Mouse (Mus musculus): Measurements from ENCODE around the gene C1ra. TPM values are rescaled to one million over a fixed set of nuclear protein-coding genes. Genes with fewer than 3 reads are reported as not detected.
"Not testable (repeated sequence)": the region's sequence is repeated elsewhere in the genome, so short reads cannot be mapped to it uniquely, and the experiment has no call there.

The C1ra gene
- total RNA-seq, 2 experiments from 2014 or later, result not detected

DNA sequence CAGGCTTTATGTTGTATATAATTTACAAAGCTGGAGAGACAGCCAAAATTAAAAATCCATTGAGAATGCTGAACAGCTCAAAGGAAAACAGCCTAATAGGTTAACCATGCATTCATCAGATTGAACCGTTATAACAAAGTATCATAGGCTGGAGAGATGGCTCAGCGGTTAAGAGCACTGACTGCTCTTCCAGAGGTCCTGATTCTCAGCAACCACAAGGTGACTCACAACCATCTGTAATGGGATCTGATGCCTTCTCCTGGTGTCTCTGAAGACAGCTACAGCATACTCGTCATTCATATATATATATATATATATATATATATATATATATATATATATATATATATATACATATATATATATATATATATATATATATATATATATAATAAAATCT lies 28.4 kb upstream of the C1ra start:
- not testable (repeated sequence) for ATAC-seq (replicated peaks; ENCODE audit: low FRiP score, low TSS enrichment, poor library complexity, severe bottlenecking)

DNA sequence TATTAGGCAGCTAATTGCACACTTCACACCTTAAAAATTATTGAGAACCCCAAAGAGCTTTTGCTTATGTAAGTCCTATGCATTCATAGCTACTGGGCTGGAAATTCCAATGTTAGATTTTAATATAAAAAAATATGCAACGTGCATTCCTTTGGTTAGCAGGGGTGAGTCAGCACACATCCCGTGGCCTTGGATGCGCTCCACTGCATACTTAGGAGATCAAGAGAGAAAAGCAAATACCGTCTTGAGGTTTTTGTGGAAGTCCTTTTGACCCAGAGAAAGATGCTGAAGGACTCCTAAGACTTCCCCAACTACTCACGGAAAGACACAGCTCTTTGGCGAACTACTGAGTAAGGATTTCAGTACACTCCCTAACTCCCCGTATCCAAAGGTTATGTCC lies 27.4 kb upstream of the C1ra start:
- ATAC-seq (replicated peaks; ENCODE audit: low FRiP score, low TSS enrichment, poor library complexity, severe bottlenecking), result no peak

DNA sequence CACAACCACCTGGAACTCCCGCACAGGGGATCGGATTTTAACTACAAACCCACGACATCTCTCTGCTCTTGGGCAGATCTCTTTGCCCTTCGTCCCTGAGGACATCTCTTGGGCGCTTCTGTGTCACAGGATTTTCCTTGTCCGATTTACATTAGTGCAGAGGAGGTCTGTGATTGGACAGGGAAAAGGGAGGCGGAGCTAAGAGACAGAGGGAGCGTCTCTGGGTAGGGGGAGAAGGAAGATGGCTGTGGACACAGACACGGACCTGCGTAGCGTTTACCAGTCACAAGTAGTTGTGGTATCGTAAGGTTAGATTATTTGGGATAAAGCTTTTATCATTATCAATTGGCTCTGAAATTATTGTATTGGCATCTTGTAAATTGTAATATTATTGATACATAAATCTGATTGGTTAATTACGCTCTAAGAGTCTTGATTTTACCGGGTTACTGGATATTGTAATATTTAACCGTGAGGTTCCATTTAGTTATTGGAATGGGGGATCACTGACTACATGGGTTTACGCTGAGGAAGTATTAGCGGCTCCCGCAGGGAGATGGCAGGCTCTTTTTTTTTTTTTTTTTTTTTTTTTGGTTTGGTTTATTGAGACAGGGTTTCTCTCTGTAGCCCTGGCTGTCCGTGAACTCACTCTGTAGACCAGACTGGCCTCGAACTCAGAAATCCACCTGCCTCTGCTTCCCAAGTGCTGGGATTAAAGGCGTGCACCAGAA lies 26.6 kb upstream of the C1ra start:
- no peak for ATAC-seq (replicated peaks; ENCODE audit: low FRiP score, low TSS enrichment, poor library complexity, severe bottlenecking)

DNA sequence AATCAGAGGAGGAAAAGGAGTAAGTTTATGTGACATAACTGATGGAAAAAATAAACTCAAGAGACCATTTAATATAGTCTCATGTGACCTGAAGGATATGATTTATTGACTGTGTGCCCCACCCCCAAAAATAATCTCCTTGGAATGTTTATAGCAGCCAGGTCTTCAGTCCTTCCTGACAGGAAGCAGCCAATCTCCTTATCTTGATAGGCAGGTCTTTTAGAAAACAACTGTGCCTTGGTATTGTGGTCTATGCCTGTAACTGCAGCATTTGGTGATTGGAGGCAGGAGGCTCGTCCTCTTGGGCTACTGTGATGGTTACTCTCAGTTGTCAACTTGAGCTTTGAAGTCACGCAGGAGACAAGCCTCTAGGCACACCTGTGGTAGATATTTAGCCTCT lies 24.7 kb upstream of the C1ra start:
- ATAC-seq (replicated peaks; ENCODE audit: low FRiP score, low TSS enrichment, poor library complexity, severe bottlenecking), result peak; percentile 68; the same call in 1 of the 2 replicates

DNA sequence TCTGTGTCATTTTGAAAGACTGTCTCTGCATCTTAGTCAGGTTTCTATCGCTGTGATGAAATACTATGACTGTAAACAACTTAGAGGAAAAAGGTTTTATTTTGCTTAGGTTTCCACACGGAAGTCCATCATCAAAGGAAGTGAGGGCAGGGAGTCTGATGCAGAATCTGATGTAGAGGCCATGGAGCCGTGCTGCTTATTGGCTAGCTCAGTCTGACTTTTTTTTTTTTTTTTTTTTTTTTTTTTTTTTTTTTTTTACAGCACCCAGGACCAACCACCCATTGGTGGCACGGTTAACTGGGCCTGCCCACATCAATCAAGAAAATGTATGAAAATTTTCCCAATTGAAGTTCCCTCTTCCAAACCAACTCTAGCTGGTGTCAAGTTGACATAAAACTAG lies 23.3 kb upstream of the C1ra start:
- ATAC-seq (replicated peaks; ENCODE audit: low FRiP score, low TSS enrichment, poor library complexity, severe bottlenecking), result no peak

DNA sequence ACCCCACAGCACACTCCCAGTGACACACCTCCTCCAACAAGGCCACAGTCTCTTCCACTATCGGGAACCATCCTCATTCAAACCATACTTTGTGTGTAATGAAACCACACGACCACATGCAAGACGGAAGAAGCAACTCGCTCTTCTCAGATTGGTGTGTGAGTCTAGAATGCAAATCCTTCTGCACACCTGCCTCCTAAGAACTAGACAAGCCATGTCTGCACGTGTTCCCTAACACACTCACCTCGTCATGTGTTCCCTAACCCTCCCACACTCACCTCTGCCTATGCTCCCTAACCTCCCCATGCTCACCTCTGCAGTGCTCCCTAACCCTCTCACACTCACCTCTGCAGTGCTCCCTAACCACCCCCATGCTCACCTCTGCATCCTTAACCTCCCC lies 20.8 kb upstream of the C1ra start:
- ATAC-seq (replicated peaks; ENCODE audit: low FRiP score, low TSS enrichment, poor library complexity, severe bottlenecking), result no peak

DNA sequence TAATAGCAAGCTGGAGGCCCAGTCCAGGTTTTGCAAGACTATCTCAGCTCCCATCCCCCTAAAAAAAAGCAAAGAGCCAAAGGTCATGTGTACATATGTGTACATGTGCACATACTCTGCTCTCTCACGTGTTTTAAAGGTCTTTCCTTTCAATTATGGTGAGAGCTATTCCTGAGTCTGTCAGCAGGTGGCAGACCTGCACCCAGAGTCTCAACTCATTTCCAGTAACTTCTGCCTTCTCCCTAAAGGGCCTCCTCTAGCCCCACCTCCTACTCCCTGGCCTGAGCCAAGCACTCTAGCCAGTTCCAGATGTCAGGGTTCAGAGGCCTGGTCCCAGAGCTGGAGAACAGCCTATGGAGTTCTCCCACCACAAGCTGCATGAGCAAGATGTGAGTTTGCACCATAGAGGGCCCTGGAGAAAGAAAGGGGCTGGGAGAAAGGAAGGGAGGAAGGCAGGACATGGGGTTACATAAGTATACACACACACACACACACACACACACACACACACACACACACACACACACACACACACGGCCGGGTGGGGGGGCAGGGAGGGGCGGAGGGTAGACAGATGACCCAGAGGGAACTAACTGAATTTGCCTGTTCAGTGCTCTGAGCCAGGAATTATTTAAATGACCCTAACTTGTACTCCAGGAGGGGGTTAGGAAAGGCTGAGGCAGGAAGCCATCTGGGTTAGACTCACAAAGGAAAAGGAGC lies 19.2 kb upstream of the C1ra start, which contains the start of gene C1rl:
TSS of gene C1rl (plus strand) at position 272 of the 720 bp plus-strand sequence.
- ATAC-seq (replicated peaks; ENCODE audit: low FRiP score, low TSS enrichment, poor library complexity, severe bottlenecking), result peak; percentile 92

DNA sequence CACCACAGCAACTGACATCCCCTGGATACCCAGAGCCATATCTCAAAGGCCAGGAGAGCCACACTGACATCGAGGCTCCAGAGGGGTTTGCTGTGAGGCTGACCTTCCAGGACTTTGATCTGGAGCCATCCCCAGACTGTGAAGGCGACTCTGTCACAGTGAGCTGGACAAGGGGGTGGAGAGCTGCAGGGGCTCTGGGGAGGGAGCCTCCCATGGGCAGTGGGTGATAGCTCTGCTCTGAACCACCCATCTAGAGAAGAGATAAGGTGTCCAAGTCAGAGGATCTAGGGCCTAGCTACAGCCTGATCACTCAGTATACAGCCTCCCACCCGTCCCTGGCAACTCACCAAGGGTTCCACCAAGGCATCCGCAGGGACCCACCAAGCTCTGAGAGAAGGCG lies 18.3 kb upstream of the C1ra start:
- ATAC-seq (replicated peaks; ENCODE audit: low FRiP score, low TSS enrichment, poor library complexity, severe bottlenecking), result peak; percentile 49

DNA sequence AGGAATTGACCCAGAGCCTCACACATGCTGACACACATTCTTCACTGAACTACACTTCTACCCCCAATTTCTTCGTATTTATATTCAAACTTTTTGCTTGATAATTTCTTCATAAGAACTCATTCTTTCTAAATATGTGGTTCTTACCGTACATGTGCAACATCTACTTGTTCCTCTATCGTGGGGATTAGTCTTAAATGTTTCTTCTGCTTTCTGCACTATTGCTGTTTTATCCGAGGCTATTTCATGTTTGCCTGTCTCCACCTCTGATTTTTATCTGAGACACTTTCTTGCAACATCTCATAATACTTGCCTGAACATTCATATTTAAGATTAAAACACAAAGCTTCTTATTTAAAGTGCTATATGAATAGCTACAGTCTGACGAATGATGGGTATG lies 16.2 kb upstream of the C1ra start:
- no peak for ATAC-seq (replicated peaks; ENCODE audit: low FRiP score, low TSS enrichment, poor library complexity, severe bottlenecking)

DNA sequence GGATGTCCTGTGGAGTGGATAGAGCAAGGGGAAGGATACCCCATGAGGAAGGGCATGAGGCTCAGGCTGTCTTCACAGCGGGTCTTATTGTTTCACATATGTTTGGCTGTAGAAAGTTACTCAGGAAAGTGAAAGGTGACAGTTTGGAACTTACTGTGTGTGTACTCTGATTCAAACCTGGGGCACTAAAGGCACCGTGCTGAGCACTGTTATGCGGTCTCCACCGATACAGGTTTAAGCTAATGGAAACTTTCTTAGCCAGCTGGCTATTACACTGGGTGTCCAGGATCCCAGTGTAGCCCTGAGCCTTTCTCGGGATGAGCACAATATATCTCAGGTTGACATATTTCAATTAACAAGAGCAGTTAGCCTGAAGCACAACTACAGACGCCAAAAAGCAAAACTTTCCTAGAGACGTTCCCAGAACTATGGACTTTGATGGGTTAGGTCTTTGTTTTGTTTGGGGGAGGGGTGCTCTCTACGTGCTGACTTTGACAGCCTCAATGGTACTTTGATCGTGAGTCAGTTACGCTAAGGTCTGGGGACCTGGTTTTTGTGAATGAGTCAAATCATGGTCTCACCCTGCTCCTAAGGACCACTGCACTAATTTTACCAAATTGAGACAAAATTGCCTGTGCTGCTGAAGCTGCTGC lies 12.2 kb upstream of the C1ra start:
- ATAC-seq (replicated peaks; ENCODE audit: low FRiP score, low TSS enrichment, poor library complexity, severe bottlenecking), result no peak

DNA sequence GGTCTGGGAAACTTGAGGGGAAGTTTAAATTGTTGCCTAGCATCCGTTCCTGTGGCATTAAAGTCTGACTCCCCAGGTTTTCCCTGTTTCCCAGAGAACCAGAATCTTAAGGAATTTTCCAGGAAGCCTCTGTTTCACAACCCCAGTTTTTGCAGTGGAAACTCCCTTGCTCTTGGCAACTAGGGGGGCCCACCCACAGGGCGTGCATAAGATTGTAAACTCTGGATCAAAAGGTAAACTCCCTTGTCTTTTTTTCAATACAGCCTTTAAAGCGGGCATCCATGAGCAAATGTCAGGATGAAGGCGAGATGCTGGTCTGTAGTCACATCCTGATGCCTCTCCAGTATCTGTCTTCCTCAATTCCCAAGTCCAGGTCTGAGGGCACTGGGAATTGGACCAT lies 10.7 kb upstream of the C1ra start:
- no peak for ATAC-seq (replicated peaks; ENCODE audit: low FRiP score, low TSS enrichment, poor library complexity, severe bottlenecking)

DNA sequence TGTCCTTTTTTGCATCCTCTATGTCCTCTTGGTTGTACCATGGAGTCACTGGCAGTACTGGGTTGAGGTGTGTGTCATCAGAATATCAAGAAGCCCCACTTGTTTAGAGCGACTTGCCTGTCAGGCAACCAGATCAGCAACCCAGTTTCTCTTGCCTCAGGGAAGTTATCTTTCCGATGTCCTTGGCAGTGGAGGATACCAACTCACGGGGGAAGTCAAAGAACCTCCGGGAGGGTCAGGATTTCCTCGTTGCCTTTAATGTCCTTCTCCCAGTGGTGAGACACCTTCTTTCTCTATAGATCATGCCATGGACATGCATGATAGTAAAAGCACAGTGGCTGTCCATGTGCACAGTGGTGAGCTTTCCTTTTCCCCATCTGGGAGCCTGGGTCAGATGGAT lies 10.2 kb upstream of the C1ra start:
- no peak for ATAC-seq (replicated peaks; ENCODE audit: low FRiP score, low TSS enrichment, poor library complexity, severe bottlenecking)

DNA sequence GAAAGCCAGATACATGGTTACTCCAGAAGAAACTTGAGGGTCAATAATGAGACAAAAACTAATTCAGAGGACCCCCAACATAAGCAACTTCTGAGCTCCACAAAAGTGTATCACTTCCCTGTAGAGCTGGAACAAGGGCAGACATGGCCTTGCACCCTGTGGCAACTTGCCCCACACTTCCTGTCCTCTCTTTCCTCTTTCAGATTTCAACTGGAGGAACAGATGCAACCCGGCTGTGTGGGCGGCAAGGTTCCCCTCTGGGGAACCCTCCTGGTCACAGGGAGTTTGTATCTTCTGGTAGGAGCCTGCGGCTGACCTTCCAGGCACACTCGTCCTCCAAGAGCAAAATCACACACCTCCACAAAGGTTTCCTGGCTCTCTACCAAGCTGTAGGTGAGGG lies 7.2 kb upstream of the C1ra start:
- ATAC-seq (replicated peaks; ENCODE audit: low FRiP score, low TSS enrichment, poor library complexity, severe bottlenecking), result no peak

DNA sequence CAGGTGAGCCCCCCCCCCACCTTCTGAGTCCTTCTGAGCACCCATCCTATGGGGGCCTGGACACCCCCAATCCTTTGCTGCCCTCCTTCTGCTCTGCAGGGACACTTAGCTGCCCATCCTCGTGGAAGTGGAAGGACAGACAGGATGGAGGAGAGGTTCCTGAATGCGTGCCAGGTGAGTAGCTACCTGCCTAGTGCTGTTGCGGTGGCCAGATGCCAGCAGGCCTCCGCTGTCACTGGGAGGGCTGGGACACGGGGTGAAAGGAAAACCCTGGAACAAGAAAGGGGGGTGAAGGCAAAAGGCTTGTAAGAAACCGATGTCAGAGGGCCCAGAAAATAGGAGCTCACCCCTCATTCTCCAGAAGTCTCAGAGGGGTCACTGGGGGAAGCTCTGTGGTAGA lies 5.2 kb upstream of the C1ra start:
- no peak for ATAC-seq (replicated peaks; ENCODE audit: low FRiP score, low TSS enrichment, poor library complexity, severe bottlenecking)

DNA sequence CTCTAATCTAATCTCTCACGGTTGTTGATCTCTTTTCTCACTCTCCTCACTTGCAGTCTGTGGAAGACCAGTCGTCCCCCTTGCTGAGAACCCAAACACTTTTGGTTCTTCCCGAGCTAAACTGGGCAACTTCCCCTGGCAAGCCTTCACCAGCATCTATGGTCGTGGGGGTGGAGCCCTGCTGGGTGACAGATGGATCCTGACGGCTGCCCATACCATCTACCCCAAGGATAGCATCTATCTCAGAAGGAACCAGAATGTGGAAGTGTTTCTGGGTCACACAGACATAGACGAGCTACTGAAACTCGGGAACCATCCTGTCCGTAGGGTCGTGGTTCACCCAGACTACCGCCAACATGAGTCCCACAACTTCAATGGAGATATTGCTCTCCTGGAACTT lies 3.9 kb upstream of the C1ra start:
- ATAC-seq (replicated peaks; ENCODE audit: low FRiP score, low TSS enrichment, poor library complexity, severe bottlenecking), result no peak

DNA sequence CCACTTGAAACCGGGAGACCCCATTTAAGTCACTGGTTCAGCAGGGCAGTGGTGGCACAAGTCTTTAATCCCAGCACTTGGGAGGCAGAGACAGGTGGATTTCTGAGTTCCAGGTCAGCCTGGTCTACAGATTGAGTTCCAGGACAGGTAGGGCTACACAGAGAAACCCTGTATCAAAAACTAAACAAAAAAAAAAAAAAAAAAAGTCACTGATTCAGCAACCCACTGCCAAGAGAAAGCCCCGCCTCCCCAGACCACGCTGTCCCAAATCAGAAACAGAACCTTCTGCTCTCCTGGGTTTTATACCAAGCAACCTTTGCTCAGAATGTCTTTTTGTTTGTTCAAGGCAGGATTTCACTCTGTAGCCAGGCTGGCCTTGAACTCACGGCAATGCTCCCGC lies 3.0 kb upstream of the C1ra start:
- not testable (repeated sequence) for ATAC-seq (replicated peaks; ENCODE audit: low FRiP score, low TSS enrichment, poor library complexity, severe bottlenecking)

DNA sequence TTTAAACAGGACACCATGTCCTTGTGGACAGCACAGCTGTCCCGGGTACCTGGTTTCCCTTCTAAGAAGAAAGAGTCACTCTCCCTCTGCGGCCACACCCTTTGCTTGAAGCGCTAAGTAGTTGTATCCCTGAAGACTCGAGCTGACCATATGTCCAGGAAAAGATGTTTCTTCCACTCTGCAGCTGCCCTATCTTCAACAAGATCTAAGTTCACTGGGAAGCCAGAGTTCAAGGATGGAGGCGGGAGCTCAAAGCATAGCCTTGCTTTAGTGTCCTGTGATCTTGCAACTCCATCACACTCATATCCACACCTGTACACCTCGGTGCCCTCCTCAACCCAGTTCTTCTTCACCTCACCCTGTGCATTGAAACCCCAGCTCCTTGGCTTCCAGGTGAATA lies 269 bp upstream of the C1ra start:
- no peak for ATAC-seq (replicated peaks; ENCODE audit: low FRiP score, low TSS enrichment, poor library complexity, severe bottlenecking)

DNA sequence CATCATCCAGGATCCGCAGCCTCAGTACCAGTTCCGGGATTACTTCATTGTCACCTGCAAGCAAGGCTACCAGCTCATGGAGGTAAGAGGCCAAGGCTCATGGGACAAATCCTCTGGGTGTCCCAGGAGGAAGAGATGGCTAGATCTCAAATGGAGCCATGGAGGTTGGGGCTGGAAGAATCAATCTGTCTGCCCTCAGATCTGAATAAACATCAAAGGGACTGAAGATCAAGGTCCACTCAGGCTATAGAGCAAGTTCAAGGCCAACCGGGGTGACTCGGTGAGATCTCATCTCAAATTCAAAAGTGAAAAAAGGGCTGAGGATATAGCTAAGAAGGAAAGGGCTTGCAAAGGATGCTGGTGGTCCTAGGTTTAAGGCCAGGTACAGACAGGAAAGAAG lies 5.5 kb downstream of the C1ra start:
- not testable (repeated sequence) for ATAC-seq (replicated peaks; ENCODE audit: low FRiP score, low TSS enrichment, poor library complexity, severe bottlenecking)

DNA sequence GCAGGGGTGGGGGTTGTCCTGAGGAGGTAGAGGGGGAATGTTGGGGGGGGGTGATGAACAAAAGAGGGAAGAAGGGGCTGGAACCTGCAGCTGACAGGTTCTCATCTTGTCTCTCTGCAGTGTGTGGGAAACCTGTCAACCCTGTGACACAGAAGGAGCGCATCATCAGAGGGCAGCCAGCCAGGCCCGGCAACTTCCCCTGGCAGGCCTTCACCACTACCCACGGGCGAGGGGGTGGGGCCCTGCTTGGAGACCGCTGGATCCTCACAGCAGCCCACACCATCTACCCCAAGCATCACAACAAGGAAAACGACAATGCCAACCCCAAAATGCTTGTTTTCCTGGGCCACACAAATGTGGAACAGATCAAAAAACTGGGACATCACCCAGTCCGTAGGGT lies 9.9 kb downstream of the C1ra start:
- peak; percentile 54; the same call in 1 of the 2 replicates for ATAC-seq (replicated peaks; ENCODE audit: low FRiP score, low TSS enrichment, poor library complexity, severe bottlenecking)

DNA sequence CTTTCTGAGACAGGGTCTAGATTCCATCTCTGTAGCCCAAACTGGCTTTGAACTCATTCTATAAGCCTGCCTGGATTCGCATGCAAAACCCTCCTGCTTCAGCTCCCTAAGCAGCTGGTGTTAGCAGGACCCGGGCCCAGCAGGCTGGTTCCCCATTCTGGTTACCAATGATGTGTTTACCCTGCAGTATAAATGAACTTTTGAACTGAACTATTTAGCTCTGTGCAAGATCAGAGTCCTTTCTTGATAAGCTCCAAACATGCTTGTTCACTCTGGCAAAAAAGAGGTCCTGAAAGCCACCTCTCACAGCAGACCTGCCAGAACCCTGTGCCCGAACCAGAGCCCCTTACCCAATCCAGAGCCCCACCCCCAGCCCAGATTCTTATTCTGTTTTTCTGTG lies 15.7 kb downstream of the C1ra start:
- ATAC-seq (replicated peaks; ENCODE audit: low FRiP score, low TSS enrichment, poor library complexity, severe bottlenecking), result no peak

DNA sequence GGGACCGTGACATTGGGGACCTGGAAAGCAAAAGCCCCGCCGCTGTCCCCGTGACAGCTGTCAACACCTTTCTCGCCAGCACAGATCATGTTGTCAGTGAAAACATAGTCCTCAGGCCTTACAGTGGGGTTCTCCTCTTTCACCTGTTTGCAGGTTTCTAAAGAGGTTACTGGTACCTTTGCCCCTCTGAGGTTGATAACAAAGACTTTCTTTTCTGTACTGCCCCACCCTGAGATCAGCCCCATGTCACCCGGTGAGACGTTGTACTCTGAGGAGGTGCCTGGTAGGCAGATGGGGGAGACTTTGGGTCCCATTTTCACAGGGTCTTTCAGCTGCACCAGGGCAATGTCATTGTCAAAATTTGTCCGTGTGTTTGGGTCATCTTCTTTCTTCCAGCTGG lies 18.9 kb downstream of the C1ra start:
- ATAC-seq (replicated peaks; ENCODE audit: low FRiP score, low TSS enrichment, poor library complexity, severe bottlenecking), result no peak

Data from megakaryocyte-erythroid progenitor cell, adult 5-6 weeks (primary cell).